Mouse (Mus musculus) gastrocnemius, postnatal 25 days (tissue): ENCODE results near the gene Cdc42ep4. TPM values are rescaled to one million over a fixed set of nuclear protein-coding genes. Genes with fewer than 3 reads are reported as not detected.

Experiments used
- DNase-seq: peaks from one replicate; pipeline ENCODE4 v3.0.0; 2022
- total RNA-seq, 2 experiments: library from RNA; stranded (reverse); gene quantifications; 1 replicate in 1 of 2; 2 replicates in 1 of 2; pipeline ENCODE4 v1.2.3; 2021

Cdc42ep4 gene
- total RNA-seq, 2 experiments from 2014 or later = 5.2 to 7.3 TPM

DNA sequence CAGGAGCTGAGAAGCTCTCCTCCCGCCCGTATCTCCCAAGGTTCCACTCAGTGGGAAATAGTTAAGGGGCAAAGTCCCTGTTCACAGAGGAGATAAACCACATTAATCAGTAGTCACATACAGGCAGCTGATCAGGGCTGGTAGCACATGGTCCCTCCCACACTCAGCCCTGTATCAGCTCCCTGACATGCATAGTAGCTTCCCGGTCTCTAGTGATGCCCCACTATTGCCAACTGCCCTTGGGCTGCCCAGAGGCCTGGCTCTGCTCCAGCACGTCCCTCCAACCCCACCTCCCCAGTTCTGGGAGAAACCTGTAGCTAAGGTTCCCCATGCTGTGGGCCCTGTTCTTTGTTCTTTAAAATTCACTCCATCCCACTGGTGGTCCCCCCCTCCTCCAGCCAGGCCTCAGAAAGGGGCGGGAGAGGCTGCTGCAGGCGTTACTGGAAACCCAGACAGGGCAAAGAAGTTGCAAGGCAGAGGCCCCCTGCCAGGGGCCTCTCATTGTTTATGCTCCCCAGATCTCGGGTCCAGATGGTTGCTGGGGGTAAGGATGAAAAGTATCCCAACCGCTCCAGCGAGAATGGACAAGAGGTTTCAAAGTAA, 1.8 kb downstream of the Cdc42ep4 start:
- no peak for DNase-seq

DNA sequence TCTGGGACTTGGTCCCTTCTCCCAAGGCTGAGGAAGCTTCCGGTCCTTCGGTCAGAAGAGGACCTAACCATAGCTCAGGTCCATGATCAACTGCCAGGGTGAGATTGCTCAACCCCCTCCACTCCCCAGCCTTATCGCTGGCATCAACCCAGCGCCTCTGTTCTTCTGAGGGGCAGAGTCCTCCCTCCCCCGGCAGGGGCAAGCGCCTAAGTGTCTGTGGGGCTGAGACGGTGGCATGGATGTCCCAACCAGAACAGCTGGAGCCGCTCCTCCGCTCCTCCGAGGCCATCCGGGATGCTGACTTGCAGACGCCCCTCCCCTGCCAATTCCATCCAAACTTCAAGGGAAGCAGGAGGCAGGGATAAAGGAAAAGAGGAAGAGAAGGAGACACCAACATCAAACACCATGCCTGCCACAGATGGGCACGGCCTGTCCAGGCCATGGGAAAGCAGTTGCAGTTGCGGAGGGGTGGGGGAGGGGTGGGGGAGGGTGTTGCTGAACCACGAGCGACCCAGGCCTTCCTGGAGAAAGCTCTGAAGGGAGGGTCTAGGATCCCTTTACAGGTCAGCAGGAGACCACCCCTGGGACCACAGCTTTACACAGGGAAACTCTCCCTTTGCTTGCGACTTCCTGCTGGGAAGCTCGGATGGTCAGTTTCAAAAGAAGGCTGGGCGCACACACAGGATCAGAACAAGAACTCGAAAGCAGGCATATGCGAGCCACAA, 2.7 kb downstream of the Cdc42ep4 start:
- peak; percentile 35 for DNase-seq

DNA sequence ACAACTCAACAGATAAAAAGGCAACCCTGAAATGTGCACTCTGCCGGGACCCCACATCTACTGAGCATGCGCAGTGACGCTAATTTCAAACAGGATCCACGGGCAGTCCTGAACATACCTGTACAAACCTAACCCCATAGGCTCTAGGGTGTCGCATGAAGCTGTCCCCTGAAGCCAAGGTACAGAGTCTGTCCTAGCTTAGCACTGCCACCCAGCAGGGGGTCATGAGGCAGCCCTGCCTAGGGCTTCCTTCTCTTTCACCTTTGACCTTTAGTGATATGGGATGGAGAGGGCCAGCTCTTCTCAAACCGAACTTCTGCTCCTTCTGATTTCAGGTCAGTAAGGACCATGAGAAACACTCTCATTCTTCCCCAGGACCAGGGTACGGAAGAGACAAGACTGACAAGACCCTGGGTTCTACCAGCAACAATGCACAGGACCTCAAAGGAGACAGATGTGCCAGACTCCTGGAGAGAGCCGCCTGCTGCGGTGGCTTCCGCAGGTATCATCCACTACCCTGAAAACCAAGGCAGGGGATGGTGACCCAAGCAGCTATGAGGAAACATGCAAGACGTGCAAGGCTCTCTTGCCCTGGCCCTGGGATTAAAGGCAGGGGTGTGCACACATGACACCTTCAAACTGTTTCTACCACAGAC, 3.8 kb downstream of the Cdc42ep4 start:
- no peak for DNase-seq

DNA sequence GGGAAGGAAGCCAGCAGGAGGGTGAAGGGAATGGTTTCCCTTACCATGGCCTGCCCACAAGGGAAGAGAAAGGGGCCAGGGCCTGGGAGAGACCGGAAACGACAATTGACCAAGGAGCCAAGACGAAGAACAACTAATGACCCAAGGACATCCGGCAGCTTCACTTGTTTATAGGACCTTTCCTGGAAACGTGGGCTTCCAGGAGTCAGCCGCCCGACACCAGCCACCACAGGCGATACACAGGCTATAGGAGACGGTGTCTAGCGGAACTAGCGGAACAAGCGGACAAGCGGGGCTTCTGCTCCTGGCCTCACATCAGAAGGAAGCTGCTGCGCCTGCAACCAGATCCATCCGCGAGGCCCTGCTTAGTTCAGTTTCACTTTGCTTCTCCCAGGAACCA, 4.6 kb downstream of the Cdc42ep4 start:
- no peak for DNase-seq

DNA sequence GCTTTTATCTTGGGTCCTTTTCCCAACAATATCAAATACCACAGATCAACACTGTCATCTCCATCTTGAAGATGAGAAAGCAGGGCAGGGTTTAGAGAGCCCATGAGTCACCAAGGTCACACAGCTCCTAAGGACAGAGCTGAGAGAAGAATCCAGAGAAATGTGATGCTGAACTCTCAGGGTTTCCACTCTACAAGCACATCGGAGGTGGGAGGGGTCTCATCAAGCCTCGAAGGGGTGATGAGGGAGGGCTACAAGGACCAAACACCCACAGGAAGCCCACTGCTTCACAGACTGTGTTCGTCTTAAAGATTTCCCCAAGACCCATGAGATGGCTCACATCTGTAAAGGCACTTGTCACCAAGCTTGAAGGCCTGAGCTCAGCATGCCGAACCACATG, 5.7 kb downstream of the Cdc42ep4 start:
- DNase-seq = no peak

DNA sequence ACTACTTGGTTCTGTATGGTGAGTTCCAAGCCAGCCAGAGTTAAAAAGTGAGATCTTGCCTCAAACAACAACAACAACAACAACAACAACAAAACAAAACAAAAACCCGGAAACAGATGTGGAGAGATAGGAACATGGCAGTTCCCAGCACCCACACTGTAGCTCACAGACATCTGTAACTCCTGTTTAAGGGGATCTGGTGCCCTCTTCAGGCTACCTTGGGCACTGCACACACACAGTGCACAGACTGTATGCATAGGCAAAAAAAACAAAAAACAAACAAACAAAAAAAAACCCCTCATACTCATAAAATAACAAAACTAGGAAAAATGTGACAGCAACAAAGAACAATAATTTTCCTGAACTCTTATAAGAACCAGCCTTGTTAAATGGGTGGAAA, 8.7 kb downstream of the Cdc42ep4 start:
- no peak for DNase-seq

DNA sequence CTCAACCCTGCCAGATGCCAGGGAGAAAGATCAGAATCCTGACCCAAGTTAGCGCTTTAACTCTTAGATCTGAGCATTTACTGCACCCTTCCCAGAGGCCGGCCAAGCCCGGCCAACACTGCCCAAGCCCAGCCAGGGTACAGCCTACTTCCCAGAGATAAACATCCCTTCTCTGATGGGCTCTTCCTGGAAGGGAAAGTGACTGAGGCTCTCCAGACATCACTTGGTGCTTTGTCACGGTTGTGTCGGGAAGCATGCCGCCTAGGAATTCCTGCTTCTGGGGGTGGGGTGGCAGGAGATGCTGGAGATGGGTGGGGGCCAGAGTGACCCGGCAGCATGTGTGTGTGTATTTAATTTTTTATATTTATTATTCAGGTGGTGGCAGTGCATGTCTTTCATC, 11.6 kb downstream of the Cdc42ep4 start:
- DNase-seq = no peak

DNA sequence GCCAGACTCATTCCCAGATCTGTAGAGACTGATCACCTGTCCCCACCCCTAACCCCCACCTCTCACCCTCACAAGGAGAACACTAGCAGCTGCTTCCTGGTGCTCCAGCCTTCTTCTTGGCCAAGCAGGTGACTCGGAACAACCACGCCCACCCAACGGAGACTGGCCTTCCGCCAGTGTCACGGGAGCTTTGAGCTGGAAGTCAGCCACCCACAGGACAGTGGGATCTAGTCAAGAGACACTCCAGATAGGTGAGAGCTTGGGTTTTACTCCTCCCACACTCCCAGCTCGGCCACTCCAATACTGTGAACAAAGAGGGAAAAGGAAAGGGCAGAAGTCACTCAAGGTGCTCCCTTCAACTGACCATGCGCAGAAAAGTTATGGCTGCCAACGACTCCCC, 12.5 kb downstream of the Cdc42ep4 start:
- no peak for DNase-seq

DNA sequence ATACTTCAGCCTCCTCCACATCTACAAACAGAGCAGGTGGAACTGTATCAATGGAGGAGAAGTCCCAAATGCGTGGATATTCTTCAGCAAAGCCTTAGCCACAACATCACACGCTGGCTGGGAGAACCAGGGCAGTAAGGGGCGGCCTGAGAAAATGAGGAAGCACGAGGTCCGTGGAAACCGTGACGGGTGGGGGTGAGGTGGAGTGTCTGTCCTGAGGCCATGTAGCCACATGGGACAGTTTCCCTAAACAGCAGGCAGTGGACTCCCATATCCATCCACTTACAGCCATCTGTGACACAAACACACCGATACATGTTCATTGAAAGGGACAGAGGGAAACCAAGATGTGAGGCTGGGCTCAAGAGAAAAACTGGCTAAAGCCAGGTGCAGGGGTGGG, 13.8 kb downstream of the Cdc42ep4 start:
- no peak for DNase-seq

DNA sequence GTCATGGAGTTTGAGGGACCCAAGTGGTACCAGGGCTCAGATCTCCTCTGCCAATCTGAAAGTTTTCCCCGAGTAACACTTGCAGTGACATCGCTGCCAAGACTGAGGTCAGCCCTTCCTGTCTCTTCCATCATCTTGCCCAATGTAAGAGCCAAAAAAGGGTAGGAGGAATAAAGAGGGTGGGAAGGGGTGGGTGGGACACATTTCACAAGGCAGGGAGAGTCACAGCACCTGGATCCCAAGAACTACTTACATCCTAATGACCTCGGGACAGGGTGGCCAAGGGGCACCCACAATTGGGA, 14.2 kb downstream of the Cdc42ep4 start:
- DNase-seq = no peak

DNA sequence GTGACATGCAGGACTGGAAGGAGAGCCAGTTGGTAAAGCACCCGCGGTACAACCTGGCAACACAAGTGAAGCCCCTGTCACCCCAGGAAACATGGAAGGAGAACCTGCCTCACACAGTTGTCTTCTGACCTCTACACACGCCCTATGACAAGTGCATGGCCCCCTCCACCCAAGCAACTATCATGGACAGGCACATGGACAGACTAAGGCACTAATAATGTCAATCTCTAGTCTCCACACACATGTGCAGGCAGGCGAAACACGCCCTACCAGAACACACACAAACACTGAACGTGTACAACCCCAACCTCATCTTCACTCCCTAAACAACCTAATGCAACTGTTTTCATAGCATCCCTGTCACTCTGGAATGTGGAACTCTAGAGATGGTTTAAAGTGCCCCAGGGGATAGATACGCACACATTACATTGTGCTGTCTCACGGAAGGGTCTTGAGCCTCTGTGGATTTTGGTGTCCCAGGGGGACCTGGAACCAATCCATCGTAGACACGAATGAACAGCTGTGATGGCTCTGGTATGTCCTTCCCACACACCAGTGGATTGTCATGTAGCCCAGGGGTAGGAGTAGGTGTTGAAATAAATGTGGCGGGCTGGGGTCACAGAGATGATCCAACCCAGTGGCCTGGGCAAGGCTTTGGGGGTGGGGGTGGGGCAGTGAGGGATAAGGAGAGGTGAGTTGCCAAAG, 14.7 kb downstream of the Cdc42ep4 start:
- DNase-seq = no peak

DNA sequence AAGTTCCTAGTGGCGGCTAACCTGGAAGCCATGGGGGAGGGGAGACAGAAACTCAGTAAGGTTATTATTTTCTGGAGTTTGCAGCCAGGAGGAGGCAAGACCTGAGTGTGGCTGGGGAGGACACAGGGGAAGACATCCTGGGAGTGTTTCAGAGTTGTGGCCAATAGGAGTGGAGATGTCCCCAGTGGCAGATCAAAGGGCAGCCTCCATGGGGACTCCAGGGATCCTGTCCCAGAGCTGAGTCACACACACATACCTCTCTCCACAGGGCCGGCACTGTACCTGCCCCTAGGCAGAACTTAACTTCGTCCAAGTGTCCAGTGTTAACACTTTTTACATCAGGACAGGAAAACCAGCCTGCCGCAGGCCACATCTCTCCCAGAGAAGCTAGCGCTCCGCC, 16.5 kb downstream of the Cdc42ep4 start:
- no peak for DNase-seq

DNA sequence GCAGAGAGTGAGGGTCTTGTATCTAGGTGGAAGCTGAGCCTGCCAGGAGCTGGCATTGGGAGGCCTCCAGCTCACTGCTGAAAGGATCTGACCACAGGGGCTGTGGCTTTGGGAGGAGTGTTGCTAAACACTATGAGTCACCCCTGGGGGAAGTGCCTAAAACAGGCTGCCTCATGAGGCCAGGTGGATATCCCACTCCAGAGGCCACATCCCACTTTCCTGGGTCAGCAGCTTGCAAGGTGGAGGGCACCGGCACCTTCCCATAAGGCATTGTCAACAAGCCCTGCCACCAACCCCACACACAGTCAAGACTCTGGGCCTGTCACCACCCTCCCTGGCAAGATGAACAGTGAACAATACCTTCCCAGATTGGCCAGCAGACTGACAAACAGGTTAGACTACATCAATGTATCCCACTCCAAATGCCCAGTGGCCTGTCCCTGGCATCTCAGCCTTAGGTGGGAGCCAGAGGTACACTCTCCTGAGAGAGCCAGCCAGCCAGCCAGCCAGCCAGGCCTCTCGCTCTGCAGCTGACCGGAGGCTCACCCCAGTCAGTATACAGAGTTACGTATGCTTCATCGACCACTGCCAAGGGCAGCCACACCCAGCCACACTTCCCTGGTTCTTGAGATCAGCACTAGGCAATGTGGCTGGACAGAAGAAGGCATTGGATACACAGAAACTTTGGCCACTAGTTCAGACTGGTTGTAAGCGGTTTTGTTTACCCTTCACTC, 17.9 kb downstream of the Cdc42ep4 start:
- DNase-seq = no peak

DNA sequence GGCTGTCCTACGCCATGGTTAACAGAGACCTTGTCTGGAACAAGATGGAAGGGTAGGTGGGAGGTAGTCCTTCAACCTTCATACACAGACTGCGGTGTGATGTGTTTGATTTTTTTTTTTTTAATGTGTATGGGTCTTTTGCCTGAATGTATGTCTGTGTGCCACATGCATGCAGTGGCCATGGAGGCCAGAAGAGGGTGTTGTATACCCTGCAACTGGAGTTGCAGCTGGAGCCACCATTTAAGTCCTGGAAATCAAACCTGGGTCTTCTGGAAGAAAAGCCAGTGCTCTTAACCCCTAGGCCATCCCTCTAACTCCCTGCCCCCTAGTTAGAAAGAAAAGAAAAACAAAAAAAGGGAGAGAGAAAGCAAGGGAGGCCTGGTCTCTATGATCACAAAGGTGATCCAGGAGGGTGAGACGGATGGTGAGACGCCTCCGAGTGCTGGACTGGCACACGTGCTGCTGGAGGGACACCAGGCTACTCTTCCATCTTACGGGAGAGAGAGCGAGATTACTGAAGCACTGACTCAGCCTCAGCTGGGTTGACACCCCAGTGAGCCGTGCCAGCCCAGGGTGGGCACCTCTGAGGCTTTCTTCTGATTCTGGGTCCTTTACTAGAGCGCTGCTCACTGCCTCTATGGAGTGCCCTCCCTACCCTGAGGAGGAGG, 19.6 kb downstream of the Cdc42ep4 start:
- no peak for DNase-seq

DNA sequence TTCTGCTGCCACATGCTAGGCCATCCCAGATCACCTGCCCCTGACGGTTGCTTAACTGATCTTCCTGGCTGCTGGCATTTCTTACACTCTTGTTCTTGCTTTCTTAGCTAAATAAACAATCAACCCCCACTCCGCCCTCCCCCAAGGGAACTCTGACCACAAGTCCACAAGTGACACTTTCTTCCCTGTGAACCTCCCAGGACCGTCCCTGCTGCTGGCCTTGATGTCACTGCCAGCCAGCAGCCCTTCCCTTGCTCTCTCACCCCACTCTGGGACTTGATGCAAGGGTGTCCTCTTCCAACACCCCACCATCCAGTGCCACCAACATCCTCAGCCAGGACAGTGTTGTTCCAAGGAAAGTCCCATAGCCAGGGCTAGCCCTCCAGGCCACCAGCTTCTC, 20.8 kb downstream of the Cdc42ep4 start:
- DNase-seq = no peak

DNA sequence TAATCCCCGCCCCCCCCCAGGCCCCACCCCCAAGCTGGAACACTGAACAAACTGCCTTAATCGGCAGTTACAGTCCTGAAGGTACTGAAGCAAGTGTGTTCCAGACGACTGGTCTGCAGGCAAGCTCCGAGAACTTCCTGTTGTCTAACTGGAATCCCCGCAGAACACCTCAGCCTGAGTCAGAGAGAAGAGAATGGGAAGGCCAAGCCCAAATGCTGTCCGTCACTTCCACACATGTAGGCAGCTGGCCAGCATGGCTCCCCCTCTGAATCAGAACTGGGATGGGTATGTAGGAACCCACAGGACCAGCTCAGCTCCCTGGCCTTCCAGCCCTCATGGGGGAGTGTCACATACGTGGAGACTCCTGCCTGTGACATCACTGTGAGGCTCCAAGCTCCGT, 21.8 kb downstream of the Cdc42ep4 start:
- no peak for DNase-seq

DNA sequence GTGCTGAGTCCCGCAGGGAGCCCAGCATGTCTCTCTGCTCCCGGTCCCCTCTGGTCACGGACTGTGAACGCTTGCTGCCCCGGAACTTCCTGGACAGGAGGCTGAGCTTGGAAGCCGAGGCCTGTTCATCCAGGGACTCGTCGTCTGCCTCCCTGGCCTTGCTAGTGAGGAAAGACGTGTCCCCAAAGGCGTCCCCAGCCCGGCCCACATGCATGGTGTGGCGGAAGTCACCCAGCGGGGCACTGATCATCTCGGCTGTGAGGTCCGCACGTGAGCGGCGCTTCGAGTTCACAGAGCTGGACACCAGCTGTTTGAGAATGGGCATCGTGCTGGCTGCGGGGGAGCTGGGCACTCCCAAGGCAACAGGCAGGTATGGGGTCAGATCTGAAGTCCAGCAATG, 22.4 kb downstream of the Cdc42ep4 start:
- no peak for DNase-seq

DNA sequence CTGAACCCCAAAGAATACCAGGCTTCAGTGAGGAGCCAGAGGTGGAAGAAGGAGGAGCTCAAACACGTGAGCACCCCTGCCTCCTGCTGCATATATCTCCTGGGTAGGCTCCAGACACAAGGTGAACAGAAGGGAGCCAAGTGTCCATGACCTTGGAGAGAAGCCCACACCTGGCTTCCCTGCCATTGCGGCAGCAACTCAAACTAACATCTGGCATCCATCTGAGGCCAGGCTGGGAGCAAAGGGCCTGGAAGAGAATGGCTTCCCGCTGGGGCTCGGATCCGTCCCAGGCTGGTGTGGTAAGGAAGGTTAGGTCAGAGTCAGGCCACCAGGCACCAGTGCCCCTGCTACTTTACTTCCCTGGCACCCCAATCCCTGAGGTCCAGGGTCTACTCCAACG, 23.7 kb downstream of the Cdc42ep4 start:
- DNase-seq = peak; percentile 4

DNA sequence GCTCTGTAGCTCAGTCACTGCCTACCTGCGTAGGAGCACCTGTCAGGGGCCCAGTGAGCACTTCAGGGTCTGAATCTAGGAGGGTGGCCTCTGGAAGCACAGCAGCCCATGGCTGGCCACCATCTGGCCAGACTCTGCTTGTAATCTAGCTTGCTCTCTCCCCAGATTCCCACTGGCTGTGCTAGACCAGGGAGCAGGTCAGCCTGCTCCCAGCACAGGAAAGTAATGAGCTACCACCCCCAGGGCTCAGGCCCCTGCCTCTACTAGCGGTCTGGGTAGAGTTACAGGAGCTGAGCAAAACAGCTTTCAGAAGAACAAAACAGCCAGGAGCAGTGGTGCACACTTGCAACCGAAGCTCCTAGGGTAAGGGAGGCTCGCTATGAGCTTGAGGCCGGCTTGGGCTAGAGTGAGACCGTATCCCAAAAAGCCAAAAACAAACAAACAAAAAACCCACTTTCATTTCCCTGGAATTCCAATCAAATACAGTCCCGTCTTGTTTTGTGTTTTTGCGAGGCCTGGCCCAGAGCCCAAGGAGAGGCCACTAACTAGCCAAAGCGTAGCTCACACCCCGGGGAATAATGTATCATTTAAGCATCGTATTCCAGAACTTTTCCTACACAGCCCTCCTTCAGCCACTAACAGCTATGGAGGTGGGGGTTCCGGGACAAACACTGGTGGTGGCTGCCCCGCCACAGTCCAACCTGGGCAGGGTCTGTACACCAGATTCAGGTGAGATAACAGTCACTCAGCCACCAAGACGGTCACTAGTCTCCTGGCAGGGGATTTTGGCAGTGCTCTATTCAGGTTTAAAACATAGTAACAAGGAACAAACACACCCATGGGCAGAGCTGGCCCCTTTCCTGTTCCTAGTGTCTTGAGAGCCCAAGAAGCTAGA, 24.4 kb downstream of the Cdc42ep4 start:
- no peak for DNase-seq

DNA sequence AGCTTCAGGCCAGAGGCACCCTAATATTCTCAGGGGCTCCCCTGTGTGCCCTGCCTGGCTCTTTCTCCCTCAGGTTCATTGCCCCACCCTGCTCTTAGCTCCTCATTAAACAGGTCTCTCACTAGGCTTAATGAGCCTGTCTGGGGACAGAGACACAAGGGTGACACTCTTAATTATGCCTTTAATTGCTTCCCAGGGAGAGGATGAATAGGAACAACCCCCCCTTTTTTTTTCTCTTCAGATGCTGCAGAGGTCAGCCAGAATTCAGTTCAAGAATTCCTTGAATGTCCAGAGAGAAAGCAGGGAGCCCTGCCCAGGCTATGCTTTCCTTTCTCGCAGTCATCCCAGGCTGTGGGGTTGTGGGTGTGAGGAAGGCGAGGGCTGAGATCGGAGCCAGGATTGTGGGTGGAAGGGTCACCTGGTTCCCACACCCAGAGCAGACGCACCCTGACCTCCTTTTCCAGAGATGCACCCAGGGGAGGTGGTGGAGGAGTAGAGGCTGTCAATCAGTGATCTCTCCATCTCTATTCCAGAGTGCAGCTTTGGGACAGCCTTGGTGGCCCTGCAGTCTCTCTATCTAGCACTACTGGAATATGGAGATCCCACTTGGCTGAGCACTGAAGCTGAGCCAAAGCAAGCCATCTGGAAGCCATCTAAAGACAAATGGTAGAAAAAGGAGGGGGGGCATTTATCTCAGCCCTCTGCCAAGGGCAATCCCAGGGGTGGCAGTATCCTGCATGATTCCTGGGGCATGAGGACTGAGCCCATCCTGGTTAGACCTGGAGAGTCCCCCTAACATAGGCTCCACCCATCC, 26.2 kb downstream of the Cdc42ep4 start:
- DNase-seq = peak; percentile 73
